29 mouse cellular contexts compared by ENCODE assay signal in genomic region chr11:82901606-82902310, GRCm38 (mm10). TPM values are rescaled to one million over a fixed set of nuclear protein-coding genes. Genes with fewer than 3 reads are reported as not detected.
DNase-seq lines count a peak whose midpoint lies in the region; ATAC-seq lines count a peak whose summit lies in the region.
"Had no signal": no experiment of that assay in that cellular context is flagged by ENCODE, and none has a peak within 500 bp of the region (broad histone marks: within the 10 kb centered on the region; RNA-seq: fewer than 3 reads in every experiment).

No protein-coding gene starts in this region.

- no peak overlapping the region for H3K4me3 ChIP-seq in embryonic facial prominence, embryonic 14.5 days (ENCODE audit: low read depth, low read length)
- no peak overlapping the region for H3K4me3 ChIP-seq in embryonic facial prominence, embryonic 10.5 days
- H3K4me3 ChIP-seq: embryonic facial prominence, embryonic 15.5 days; forebrain, embryonic 12.5 days; heart, embryonic 13.5 days; hindbrain, embryonic 15.5 days; kidney, embryonic 15.5 days; layer of hippocampus, adult 2 months; left cerebral cortex, adult 2 months; liver, embryonic 12.5 days; megakaryocyte, embryonic 14.5 days; midbrain, embryonic 13.5 days; neural tube, embryonic 15.5 days had no signal

- peak; percentile 11 for DNase-seq in embryonic facial prominence, embryonic 14.5 days (ENCODE audit: low spot score)
- DNase-seq in embryonic facial prominence, embryonic 10.5 days (ENCODE audit: low spot score), result no peak
- DNase-seq in brain, adult 2 months (ENCODE audit: low read depth, low spot score), result peak; percentile 50
- DNase-seq in cerebellum, adult 9-10 months, result peak; percentile 74
- DNase-seq in cerebellum, postnatal 36 days, result peak; percentile 58 to 66
- DNase-seq in lung, postnatal 10 days, result no peak
- DNase-seq in yolk sac, embryonic 10.5 days (ENCODE audit: low spot score), result no peak
- DNase-seq: adrenal gland, postnatal 25 days; forebrain, postnatal 0 days; gastrocnemius, postnatal 10 days; heart, postnatal 10 days; kidney, adult 18-20 months; kidney, postnatal 36 days; liver, postnatal 0 days; lung, postnatal 4 days; retina, postnatal 1 day; right cerebral cortex, postnatal 4 days; thymus, postnatal 4 days had no signal

- no peak for ATAC-seq in embryonic facial prominence, embryonic 14.5 days (ENCODE audit: low read depth)
- ATAC-seq: forebrain, postnatal 0 days; liver, embryonic 12.5 days; liver, postnatal 0 days; midbrain, embryonic 13.5 days had no signal

- H3K4me2 ChIP-seq in embryonic facial prominence, embryonic 14.5 days (ENCODE audit: low read depth, low read length), result no peak overlapping the region
- H3K4me2 ChIP-seq: embryonic facial prominence, embryonic 15.5 days; forebrain, embryonic 12.5 days; heart, embryonic 13.5 days; hindbrain, embryonic 15.5 days; kidney, embryonic 15.5 days; liver, embryonic 12.5 days; midbrain, embryonic 13.5 days; neural tube, embryonic 15.5 days had no signal

- H3K4me1 ChIP-seq in embryonic facial prominence, embryonic 14.5 days (ENCODE audit: control insufficient read depth, insufficient read depth, low read length), result no peaks in the 10 kb centered on the region
- H3K4me1 ChIP-seq in embryonic facial prominence, embryonic 10.5 days, result no peaks in the 10 kb centered on the region
- H3K4me1 ChIP-seq: embryonic facial prominence, embryonic 15.5 days; forebrain, embryonic 12.5 days; hindbrain, embryonic 15.5 days; kidney, embryonic 15.5 days; midbrain, embryonic 13.5 days had no signal

- H3K27ac ChIP-seq in embryonic facial prominence, embryonic 14.5 days (replicated peaks; ENCODE audit: low read depth, low read length), result no peak overlapping the region
- no peak overlapping the region for H3K27ac ChIP-seq in embryonic facial prominence, embryonic 10.5 days (replicated peaks)
- H3K27ac ChIP-seq: embryonic facial prominence, embryonic 15.5 days; forebrain, embryonic 12.5 days; heart, embryonic 13.5 days; hindbrain, embryonic 15.5 days; kidney, embryonic 15.5 days; layer of hippocampus, adult 2 months; left cerebral cortex, adult 2 months; liver, embryonic 12.5 days; midbrain, embryonic 13.5 days; neural tube, embryonic 15.5 days had no signal

- no peaks in the 10 kb centered on the region for H3K27me3 ChIP-seq in embryonic facial prominence, embryonic 14.5 days (replicated peaks; ENCODE audit: control insufficient read depth, insufficient read depth, low read length)
- H3K27me3 ChIP-seq in embryonic facial prominence, embryonic 10.5 days (replicated peaks; ENCODE audit: low read depth, poor library complexity, severe bottlenecking), result no peaks in the 10 kb centered on the region
- H3K27me3 ChIP-seq: embryonic facial prominence, embryonic 15.5 days; forebrain, embryonic 12.5 days; heart, embryonic 13.5 days; hindbrain, embryonic 15.5 days; kidney, embryonic 15.5 days; liver, embryonic 12.5 days; megakaryocyte, embryonic 14.5 days; midbrain, embryonic 13.5 days; neural tube, embryonic 15.5 days had no signal

- no peaks in the 10 kb centered on the region for H3K9me3 ChIP-seq in embryonic facial prominence, embryonic 14.5 days (ENCODE audit: control insufficient read depth, low read length)
- H3K9me3 ChIP-seq in embryonic facial prominence, embryonic 10.5 days, result no peaks in the 10 kb centered on the region
- H3K9me3 ChIP-seq: embryonic facial prominence, embryonic 15.5 days; forebrain, embryonic 12.5 days; heart, embryonic 13.5 days; hindbrain, embryonic 15.5 days; kidney, embryonic 15.5 days; liver, embryonic 12.5 days; megakaryocyte, embryonic 14.5 days; midbrain, embryonic 13.5 days; neural tube, embryonic 15.5 days had no signal

- 89% methylated on average over 20 of the region's 20 CpGs for WGBS in embryonic facial prominence, embryonic 14.5 days
- WGBS in embryonic facial prominence, embryonic 10.5 days, result 97% methylated on average over 20 of the region's 20 CpGs

- no peak overlapping the region for H3K9ac ChIP-seq in embryonic facial prominence, embryonic 14.5 days (ENCODE audit: low read depth, low read length)
- H3K9ac ChIP-seq: embryonic facial prominence, embryonic 15.5 days; forebrain, embryonic 12.5 days; forebrain, postnatal 0 days; heart, embryonic 13.5 days; hindbrain, embryonic 15.5 days; kidney, embryonic 15.5 days; liver, embryonic 12.5 days; liver, postnatal 0 days; midbrain, embryonic 13.5 days; neural tube, embryonic 15.5 days had no signal

- peaks cover 76% of the 10 kb centered on the region for H3K36me3 ChIP-seq in embryonic facial prominence, embryonic 14.5 days (ENCODE audit: control insufficient read depth, insufficient read depth, low read length)
- peaks cover 96% of the 10 kb centered on the region for H3K36me3 ChIP-seq in embryonic facial prominence, embryonic 10.5 days (replicated peaks)

RNA-seq across cellular contexts. Expression of gene Nle1, which starts 6.5 kb away (rescaled TPM):
- polyA plus RNA-seq in embryonic facial prominence, embryonic 14.5 days (2014; fragmentation: Nextera tagmentation; extraction: Ambion mirVana), result 24.3 and 30.7 TPM in 2 replicates
- 41.2 and 45.6 TPM in 2 replicates for polyA plus RNA-seq in embryonic facial prominence, embryonic 10.5 days (2016; fragmentation: Nextera tagmentation; extraction: Ambion mirVana)

RNA-seq across cellular contexts. Expression of gene Unc45b, which starts 8.6 kb away (rescaled TPM):
- 37.1 and 44.5 TPM in 2 replicates for polyA plus RNA-seq in embryonic facial prominence, embryonic 14.5 days (2014; fragmentation: Nextera tagmentation; extraction: Ambion mirVana)
- polyA plus RNA-seq in embryonic facial prominence, embryonic 10.5 days (2016; fragmentation: Nextera tagmentation; extraction: Ambion mirVana), result 0.32 and 0.91 TPM in 2 replicates

RNA-seq across cellular contexts. Expression of gene Fndc8, which starts 9.8 kb away (rescaled TPM):
- 0.30 and 0.47 TPM in 2 replicates for polyA plus RNA-seq in embryonic facial prominence, embryonic 14.5 days (2014; fragmentation: Nextera tagmentation; extraction: Ambion mirVana)
- polyA plus RNA-seq in embryonic facial prominence, embryonic 10.5 days (2016; fragmentation: Nextera tagmentation; extraction: Ambion mirVana), result 0.26 and 0.35 TPM in 2 replicates

RNA-seq across cellular contexts. Expression of gene Rad51d, which starts 11.3 kb away (rescaled TPM):
- polyA plus RNA-seq in embryonic facial prominence, embryonic 14.5 days (2014; fragmentation: Nextera tagmentation; extraction: Ambion mirVana), result 14.5 and 15.0 TPM in 2 replicates
- polyA plus RNA-seq in embryonic facial prominence, embryonic 10.5 days (2016; fragmentation: Nextera tagmentation; extraction: Ambion mirVana), result 13.7 and 14.7 TPM in 2 replicates

RNA-seq across cellular contexts. Expression of gene Rffl, which starts 30.7 kb away (rescaled TPM):
- polyA plus RNA-seq in embryonic facial prominence, embryonic 14.5 days (2014; fragmentation: Nextera tagmentation; extraction: Ambion mirVana), result 9.7 and 10.2 TPM in 2 replicates
- 11.3 and 11.5 TPM in 2 replicates for polyA plus RNA-seq in embryonic facial prominence, embryonic 10.5 days (2016; fragmentation: Nextera tagmentation; extraction: Ambion mirVana)

Comparison
In these comparisons a context has a peak if more than half of its experiments do, and no peak if none do; other contexts are left out.
1. DNase-seq: peak in embryonic facial prominence, embryonic 14.5 days (single experiment), brain, adult 2 months (single experiment), cerebellum, adult 9-10 months (single experiment) and cerebellum, postnatal 36 days (2 of 2); none in embryonic facial prominence, embryonic 10.5 days (single experiment), lung, postnatal 10 days (single experiment) and yolk sac, embryonic 10.5 days (single experiment).
2. RNA of gene Unc45b, which starts 8.6 kb away (polyA plus RNA-seq): 37.1 to 44.5 TPM in embryonic facial prominence, embryonic 14.5 days; 0.32 to 0.91 TPM in embryonic facial prominence, embryonic 10.5 days; every median in the first group is over 10 times any median in the second.